Mouse (Mus musculus) CD4-positive helper T cell, adult 2 months (primary cell): Measurements from ENCODE around the gene Disp1.

ENCODE experiments used
- DNase-seq: peaks from one replicate; pipeline ENCODE4 v3.0.0-alpha.2; 2012; ENCODE audit warnings: low read depth, missing footprints, low spot score

Disp1 gene

GRCm38 (mm10) chr1:183040847-183041382 is 180.4 kb downstream of the Disp1 start:
- peak; percentile 24 for DNase-seq

- DNase-seq = no peak
These were observed 181.2 kb downstream of the Disp1 start for GRCm38 (mm10) chr1:183039881-183040708.

DNA sequence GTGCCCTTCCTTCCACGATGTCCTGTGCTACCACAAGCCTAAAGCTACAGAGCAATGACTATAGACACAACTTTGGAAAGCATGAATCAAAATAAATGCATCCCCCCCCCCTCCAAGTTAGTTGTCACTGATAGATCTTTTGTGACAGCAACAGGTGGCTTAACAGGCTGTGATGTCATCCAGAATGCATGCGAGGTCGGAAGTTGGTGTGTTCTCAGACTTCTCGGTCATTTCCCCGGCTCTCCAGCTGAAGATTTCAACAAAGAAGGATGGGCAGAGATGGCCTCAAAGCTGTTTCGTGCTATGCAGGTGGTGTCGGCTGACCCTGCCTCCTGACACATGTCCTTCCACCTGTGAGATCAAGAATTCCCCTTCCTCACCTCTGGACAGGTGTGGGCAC is 181.9 kb downstream of the Disp1 start:
- DNase-seq = no peak
